In the genomic region with DNA sequence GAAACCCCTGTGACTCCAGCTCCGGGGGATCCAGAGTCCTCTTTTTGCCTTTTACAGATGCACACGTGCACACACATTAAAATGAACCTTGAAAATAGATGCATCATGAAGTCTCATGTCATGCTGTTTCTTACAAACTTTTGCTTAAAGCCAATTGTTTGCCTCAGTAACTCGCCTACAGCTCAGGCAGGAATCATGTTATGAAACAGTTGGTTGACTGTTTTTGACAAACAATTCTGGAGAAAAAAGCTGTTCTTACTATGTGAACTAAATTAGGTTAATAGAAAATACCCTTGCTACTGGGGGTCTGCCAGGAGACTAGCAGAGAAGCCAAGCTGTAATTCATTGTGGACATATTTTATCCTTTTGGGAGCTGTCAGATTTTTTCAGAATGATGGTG, we compare ENCODE assay signal across 18 mouse cellular contexts. TPM values are rescaled to one million over a fixed set of nuclear protein-coding genes. Genes with fewer than 3 reads are reported as not detected.
A peak's percentile ranks its signal among the peaks of the same experiment; 100 is the strongest.
DNase-seq lines count a peak whose midpoint lies in the region; ATAC-seq and TF ChIP-seq lines count a peak whose summit lies in the region.
"Had no signal": no experiment of that assay in that cellular context is flagged by ENCODE, and none has a peak within 500 bp of the region (broad histone marks: within the 10 kb centered on the region; RNA-seq: fewer than 3 reads in every experiment).

No protein-coding gene starts in this region.

- H3K27ac ChIP-seq in lung, embryonic 14.5 days (ENCODE audit: low read depth): peak overlapping the region; percentile 45; the same call in 1 of the 2 replicates
- peak overlapping the region; percentile 59 for H3K27ac ChIP-seq in lung, embryonic 16.5 days (ENCODE audit: low read length)
- H3K27ac ChIP-seq: embryonic facial prominence, embryonic 10.5 days; embryonic facial prominence, embryonic 12.5 days; forebrain, embryonic 13.5 days had no signal

- DNase-seq in lung, embryonic 14.5 days: no peak
- DNase-seq in lung, adult 2 months: no peak
- no peak for DNase-seq in lung, postnatal 14 days
- DNase-seq in adipocyte (ENCODE audit: low spot score): peak; percentile 34
- no peak for DNase-seq in heart, postnatal 36 days
- DNase-seq: adrenal gland, adult 8-10 months; adrenal gland, postnatal 14 days; adrenal gland, postnatal 36 days; cerebellum, adult 11-12 months; cerebellum, adult 2 months; cerebellum, adult 9-10 months; cerebellum, postnatal 10 days; cerebellum, postnatal 25 days had no signal

- H3K9me3 ChIP-seq in lung, embryonic 14.5 days (ENCODE audit: low read depth, low read length): no peaks in the 10 kb centered on the region
- no peaks in the 10 kb centered on the region for H3K9me3 ChIP-seq in lung, embryonic 16.5 days (ENCODE audit: control insufficient read depth, low read length)
- H3K9me3 ChIP-seq: embryonic facial prominence, embryonic 10.5 days; embryonic facial prominence, embryonic 12.5 days; forebrain, embryonic 13.5 days had no signal

- intact Hi-C loops in heart, postnatal 36 days (cut with DNase I): no loop called here

- no peak overlapping the region for H3K9ac ChIP-seq in lung, embryonic 14.5 days
- H3K9ac ChIP-seq in lung, embryonic 16.5 days (ENCODE audit: low read length): no peak overlapping the region
- H3K9ac ChIP-seq: embryonic facial prominence, embryonic 12.5 days; forebrain, embryonic 13.5 days had no signal

- H3K36me3 ChIP-seq in lung, embryonic 14.5 days (ENCODE audit: insufficient read depth): no peaks in the 10 kb centered on the region
- no peaks in the 10 kb centered on the region for H3K36me3 ChIP-seq in lung, embryonic 16.5 days (ENCODE audit: control insufficient read depth, insufficient read depth, low read length)
- H3K36me3 ChIP-seq: embryonic facial prominence, embryonic 10.5 days; embryonic facial prominence, embryonic 12.5 days had no signal

- 73% methylated on average over 3 of the region's 3 CpGs for WGBS in lung, embryonic 14.5 days
- 59% methylated on average over 3 of the region's 3 CpGs for WGBS in lung, adult 2 months
- WGBS in lung, embryonic 16.5 days: 59% methylated on average over 3 of the region's 3 CpGs

- H3K27me3 ChIP-seq in lung, embryonic 14.5 days (ENCODE audit: insufficient read depth, low read length): no peaks in the 10 kb centered on the region
- no peaks in the 10 kb centered on the region for H3K27me3 ChIP-seq in lung, embryonic 16.5 days (ENCODE audit: control insufficient read depth, insufficient read depth, low read depth, low read length)
- H3K27me3 ChIP-seq: embryonic facial prominence, embryonic 12.5 days; forebrain, embryonic 13.5 days had no signal

- ATAC-seq in lung, embryonic 14.5 days (ENCODE audit: insufficient read depth): no peak
- no peak for ATAC-seq in lung, embryonic 16.5 days (ENCODE audit: low read depth)
- ATAC-seq: forebrain, embryonic 13.5 days; forebrain, embryonic 16.5 days had no signal

- no peaks in the 10 kb centered on the region; the same call in 1 of the 2 replicates for H3K4me1 ChIP-seq in lung, embryonic 14.5 days (ENCODE audit: insufficient read depth)
- H3K4me1 ChIP-seq in lung, adult 2 months (ENCODE audit: control insufficient read depth, insufficient read depth, low read length): no peaks in the 10 kb centered on the region
- H3K4me1 ChIP-seq in lung, embryonic 16.5 days (replicated peaks; ENCODE audit: control insufficient read depth, insufficient read depth, low read length): no peaks in the 10 kb centered on the region; the same call in 1 of the 2 replicates
- H3K4me1 ChIP-seq: embryonic facial prominence, embryonic 12.5 days had no signal

- no peak overlapping the region for H3K4me2 ChIP-seq in lung, embryonic 14.5 days
- no peak overlapping the region for H3K4me2 ChIP-seq in lung, embryonic 16.5 days (ENCODE audit: low read depth, low read length)
- H3K4me2 ChIP-seq: embryonic facial prominence, embryonic 12.5 days; forebrain, embryonic 13.5 days had no signal

- no peak for TF ChIP-seq POLR2A in lung, adult 2 months (IDR thresholded peaks at IDR 0.05; ENCODE audit: borderline replicate concordance, extremely low read depth, low read depth, low read length)

- TF ChIP-seq CTCF in lung, embryonic 14.5 days (IDR thresholded peaks at IDR 0.05; ENCODE audit: low read depth): no peak
- no peak for TF ChIP-seq CTCF in lung, adult 2 months (IDR thresholded peaks at IDR 0.05; ENCODE audit: insufficient read depth, low read length)

- H3K4me3 ChIP-seq in lung, embryonic 14.5 days (ENCODE audit: low read depth, low read length): no peak overlapping the region
- H3K4me3 ChIP-seq in lung, adult 2 months (replicated peaks; ENCODE audit: extremely low read depth, low read depth, low read length): no peak overlapping the region
- H3K4me3 ChIP-seq in lung, embryonic 16.5 days (ENCODE audit: low read length): no peak overlapping the region
- H3K4me3 ChIP-seq: embryonic facial prominence, embryonic 10.5 days; embryonic facial prominence, embryonic 12.5 days; forebrain, embryonic 13.5 days had no signal

RNA-seq across cellular contexts. Expression of a gene that starts 8.8 kb away (rescaled TPM):
- 1.1 and 1.5 TPM in 2 replicates for polyA plus RNA-seq in lung, embryonic 14.5 days (2014; fragmentation: Nextera tagmentation; extraction: Ambion mirVana)
- 1.7 and 2.2 TPM in 2 replicates for polyA plus RNA-seq in lung, adult 2 months (2012; rRNA removed)
- 2.8 and 3.7 TPM in 2 replicates for polyA plus RNA-seq in lung, embryonic 16.5 days (2015; fragmentation: Nextera tagmentation; extraction: Ambion mirVana)
- total RNA-seq in heart, postnatal 36 days (2021): 1 to 10 TPM; 6.9 to 7.3 TPM

RNA-seq across cellular contexts. Expression of a gene that starts 8.9 kb away (rescaled TPM):
- 71.9 and 77.9 TPM in 2 replicates for polyA plus RNA-seq in lung, embryonic 14.5 days (2014; fragmentation: Nextera tagmentation; extraction: Ambion mirVana)
- 14.3 and 27.5 TPM in 2 replicates for polyA plus RNA-seq in lung, adult 2 months (2012; rRNA removed)
- 103 and 108 TPM in 2 replicates for polyA plus RNA-seq in lung, embryonic 16.5 days (2015; fragmentation: Nextera tagmentation; extraction: Ambion mirVana)
- total RNA-seq in heart, postnatal 36 days (2021): 10 to 100 TPM; 30.7 to 33.2 TPM

RNA-seq across cellular contexts. Expression of a gene that starts 27.0 kb away (rescaled TPM):
- 1.4 and 1.6 TPM in 2 replicates for polyA plus RNA-seq in lung, embryonic 14.5 days (2014; fragmentation: Nextera tagmentation; extraction: Ambion mirVana)
- 0.71 and 2.2 TPM in 2 replicates for polyA plus RNA-seq in lung, adult 2 months (2012; rRNA removed)
- polyA plus RNA-seq in lung, embryonic 16.5 days (2015; fragmentation: Nextera tagmentation; extraction: Ambion mirVana): 1.1 TPM in 2 replicates
- 1 to 10 TPM; 1.8 to 2.3 TPM for total RNA-seq in heart, postnatal 36 days (2021)

RNA-seq across cellular contexts. Expression of a gene that starts 52.9 kb away (rescaled TPM):
- 16.9 and 18.8 TPM in 2 replicates for polyA plus RNA-seq in lung, embryonic 14.5 days (2014; fragmentation: Nextera tagmentation; extraction: Ambion mirVana)
- polyA plus RNA-seq in lung, adult 2 months (2012; rRNA removed): 2.6 and 4.4 TPM in 2 replicates
- polyA plus RNA-seq in lung, embryonic 16.5 days (2015; fragmentation: Nextera tagmentation; extraction: Ambion mirVana): 16.5 and 18.3 TPM in 2 replicates
- total RNA-seq in heart, postnatal 36 days (2021): 10 to 100 TPM; 10.4 to 11.8 TPM
